Mouse (Mus musculus): ENCODE measurements around the gene Tbx3.
A peak's percentile ranks its signal among the peaks of the same experiment; 100 is the strongest.

- TF ChIP-seq POLR2A (IDR thresholded peaks at IDR 0.05; ENCODE audit: low read depth, low read length) (peak; percentile 90), CTCF (IDR thresholded peaks at IDR 0.05; ENCODE audit: extremely low read depth, insufficient read length, insufficient replicate concordance, low read depth, low read length) (peak; percentile 69)
Measured at GRCm38 (mm10) chr5:119670566-119671108, at the start of gene Tbx3.

Data from small intestine, adult 2 months (tissue).